Mouse (Mus musculus): ENCODE measurements around the gene 1810037I17Rik.
"Not testable (repeated sequence)": the region's sequence is repeated elsewhere in the genome, so short reads cannot be mapped to it uniquely, and the experiment has no call there.

Gene 1810037I17Rik

DNA sequence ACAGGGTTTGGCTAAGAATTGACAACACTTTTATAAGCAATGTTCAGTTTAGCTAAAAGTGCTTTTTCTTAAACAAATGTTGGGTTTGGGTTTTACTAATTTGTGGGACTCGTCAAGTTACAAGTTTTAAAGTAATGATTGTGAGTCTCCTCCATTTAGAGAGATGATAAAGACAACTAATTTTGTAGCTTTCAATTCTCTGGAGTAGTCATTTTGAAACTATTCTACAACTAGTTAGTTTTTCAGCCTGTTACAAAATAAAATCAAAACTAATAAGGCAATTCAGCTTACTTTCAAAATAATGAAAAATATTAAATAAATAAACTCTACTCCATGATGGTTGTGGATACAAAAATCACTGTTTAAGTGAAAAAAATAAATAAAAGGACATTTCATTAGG, 8.5 kb downstream of the 1810037I17Rik start:
- no peak for DNase-seq (ENCODE audit: low spot score in 2 of 2)

DNA sequence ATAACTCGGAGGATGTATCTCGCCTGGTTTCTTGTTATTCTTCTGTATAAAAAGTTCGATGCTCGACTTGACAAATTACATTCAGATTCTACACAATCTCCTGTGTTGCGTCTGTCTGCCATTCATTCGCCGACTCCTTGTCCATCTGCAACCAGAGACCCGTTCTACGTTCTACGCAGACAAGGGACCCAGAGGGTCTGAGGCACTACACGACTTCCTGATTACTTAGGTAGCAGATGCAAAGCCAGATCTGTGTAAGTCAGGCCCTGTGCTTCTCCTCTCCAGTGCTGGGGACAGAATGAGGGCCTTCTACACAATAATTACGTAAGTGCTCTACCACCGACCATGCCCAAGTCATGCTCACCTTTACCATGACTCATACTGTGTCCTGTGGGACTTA, 13.2 kb downstream of the 1810037I17Rik start:
- DNase-seq (ENCODE audit: low spot score in 2 of 2) = not testable (repeated sequence)

DNA sequence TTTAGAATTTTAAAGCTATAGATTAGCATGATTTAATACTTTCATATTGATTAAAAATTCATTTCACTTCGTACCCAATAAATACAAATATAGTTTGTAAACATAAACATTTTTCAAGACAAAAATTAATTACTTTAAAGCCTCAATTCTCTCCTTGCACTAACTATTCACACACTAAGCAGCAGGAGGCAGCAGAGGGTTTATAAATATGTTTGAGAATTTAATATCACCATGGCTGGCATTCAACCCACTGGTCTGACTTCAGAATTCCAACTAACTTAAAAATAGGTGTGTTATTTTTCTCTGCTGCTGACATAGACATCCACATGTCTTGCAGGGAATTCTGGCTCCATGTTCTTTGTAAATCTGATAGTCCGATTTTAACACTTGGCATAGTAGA, 15.2 kb downstream of the 1810037I17Rik start:
- no peak for DNase-seq (ENCODE audit: low spot score in 2 of 2)

DNA sequence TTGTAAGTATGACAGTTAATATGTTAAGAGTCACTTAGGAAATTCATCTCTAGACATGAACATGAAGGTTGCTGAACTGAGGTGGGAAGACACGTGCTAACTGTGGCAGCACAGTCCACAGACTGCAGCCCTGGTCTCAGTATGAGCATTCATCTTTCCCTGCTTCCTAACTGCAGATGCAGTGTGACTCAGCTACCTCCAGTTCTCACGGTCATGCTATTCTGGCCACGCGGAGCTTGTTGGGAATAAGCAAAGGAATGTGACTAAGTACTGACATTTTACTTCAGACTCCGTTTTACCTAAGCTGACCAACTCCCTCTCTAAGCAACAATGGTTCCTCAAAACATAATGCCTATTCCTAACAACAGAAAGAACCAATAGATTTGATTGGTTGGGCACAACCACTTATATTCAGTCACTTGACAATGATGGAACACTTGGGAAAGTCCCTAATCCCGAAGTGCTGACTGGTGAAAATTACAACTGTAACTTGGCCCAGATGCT, 19.4 kb downstream of the 1810037I17Rik start:
- no peak for DNase-seq (ENCODE audit: low spot score in 2 of 2)

DNA sequence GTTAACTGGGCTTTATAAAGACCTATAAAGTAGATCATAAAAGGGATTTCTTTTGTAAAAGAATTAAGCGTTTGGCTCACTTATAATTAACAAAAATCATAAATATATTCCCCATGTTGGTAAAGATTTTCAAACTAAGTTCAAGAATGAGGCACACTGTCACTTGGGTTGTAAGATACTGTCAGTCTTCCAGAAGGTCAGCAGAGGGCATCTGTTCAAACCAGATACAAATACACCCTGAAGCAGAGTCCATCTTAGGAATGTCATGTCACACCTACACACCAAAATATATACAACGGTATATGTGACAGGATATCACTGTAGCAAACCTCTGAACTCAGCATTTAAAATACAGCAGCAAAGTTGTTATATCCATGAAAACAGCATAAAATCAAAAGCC, 26.1 kb downstream of the 1810037I17Rik start:
- DNase-seq (ENCODE audit: low spot score in 2 of 2) = no peak

DNA sequence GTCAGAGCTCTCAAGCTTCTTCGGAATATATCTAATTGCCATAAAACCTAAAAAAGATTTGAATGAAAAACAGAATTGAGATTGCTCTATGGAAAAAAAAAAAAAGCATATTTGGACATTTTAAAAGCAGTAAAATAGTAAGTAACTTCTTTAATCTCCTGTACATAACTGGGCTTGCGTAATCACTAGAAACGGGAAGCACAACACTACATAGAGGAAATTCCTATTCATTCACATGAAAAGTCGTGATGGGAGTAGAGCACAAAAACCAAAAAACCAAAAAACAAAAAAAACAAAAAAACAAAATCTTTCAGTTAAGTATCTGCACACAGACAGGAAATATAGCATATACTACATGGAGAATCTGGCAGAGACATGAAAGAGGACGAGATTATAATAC, 40.3 kb downstream of the 1810037I17Rik start:
- no peak for DNase-seq (ENCODE audit: low spot score in 2 of 2)

DNA sequence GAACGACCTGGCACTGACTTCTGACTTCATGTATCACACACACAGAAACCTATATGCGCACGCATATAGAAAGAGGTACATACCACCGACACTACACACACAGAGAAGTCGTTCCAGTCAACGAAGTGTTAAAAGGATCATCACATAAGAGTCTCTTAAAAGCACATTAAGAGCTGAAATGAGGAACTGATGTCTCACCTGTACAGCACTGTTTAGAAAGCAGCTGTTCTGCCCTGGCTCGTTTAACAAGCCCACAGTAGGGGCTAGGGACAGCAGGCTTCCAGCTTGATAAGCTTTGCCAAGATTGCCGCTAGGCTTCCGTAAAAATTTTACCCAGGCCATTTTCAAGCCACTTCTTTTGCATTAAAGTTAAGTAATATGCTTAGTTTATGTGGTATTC, 44.4 kb downstream of the 1810037I17Rik start:
- DNase-seq (ENCODE audit: low spot score in 2 of 2) = no peak

DNA sequence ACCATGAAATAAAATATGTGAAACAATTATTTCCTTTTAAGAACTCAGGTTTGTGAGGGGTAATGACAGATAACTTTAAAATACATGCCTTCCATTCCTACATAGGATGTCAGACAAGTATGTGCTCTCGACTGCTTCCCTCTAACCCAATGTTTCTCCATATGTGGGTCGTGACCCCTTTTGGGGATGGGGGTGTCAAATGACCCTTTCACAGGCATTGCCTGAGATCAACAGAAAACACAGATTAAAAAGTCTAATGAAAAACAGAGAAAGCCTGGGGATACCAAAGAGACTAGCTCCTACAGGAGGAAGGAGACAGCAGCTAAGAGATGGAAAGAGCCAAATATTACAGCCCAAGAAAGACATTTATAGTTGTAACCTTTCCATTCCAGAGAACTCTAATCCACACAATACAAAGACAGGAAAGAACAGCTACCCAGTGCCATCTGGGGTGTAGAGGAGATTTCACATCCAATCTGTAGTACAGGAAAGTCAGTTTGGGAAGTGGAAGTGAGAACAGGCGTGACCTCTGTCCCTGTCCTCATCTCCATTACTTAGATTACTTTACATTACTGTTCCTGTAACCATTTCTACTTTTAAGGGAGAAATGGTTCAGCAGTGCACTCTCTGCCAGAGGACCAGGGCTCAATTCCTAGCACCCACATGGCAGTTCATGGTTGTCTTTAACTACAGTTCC, 48.3 kb downstream of the 1810037I17Rik start:
- DNase-seq (ENCODE audit: low spot score in 2 of 2) = no peak

DNA sequence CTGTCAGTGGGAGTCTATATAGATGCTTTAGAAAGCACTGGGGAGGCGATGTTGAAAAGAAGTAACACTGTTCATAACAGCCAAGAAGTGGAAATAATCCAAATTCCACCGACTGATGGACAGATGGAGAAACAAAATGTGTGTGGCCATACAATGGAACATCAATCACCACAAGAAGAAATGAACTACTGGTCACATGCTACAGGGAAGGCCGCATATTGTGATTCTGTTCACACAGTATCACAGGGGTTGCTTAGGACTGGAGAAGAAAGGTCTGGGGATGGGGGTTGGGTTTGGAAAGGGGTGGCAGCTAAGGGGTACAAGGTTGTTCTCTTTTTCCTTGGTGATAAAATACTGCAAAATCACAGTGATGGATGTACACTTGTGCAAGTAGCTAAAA, 50.8 kb downstream of the 1810037I17Rik start:
- no peak for DNase-seq (ENCODE audit: low spot score in 2 of 2)

DNA sequence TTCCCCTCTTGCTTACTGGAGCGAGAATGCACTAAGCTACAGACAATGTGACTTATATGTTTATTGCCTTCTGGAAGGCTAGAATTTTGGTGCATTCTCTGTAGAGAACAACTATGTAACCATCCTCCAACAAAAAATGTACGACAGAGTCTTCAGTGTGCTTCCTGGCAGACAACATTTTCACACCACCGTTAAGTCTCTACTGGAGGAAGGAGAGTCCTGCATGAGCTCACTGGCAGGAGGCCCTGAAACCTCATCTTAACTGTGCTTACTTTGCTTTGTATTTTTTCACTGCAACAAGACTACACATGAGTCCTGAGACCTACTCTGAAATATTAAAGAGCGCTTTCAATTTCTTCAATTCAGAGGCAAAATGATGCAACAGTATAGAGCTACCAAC, 51.4 kb downstream of the 1810037I17Rik start:
- DNase-seq (ENCODE audit: low spot score in 2 of 2) = no peak
